Mouse (Mus musculus): ENCODE data around the gene Slc30a1.

DNA sequence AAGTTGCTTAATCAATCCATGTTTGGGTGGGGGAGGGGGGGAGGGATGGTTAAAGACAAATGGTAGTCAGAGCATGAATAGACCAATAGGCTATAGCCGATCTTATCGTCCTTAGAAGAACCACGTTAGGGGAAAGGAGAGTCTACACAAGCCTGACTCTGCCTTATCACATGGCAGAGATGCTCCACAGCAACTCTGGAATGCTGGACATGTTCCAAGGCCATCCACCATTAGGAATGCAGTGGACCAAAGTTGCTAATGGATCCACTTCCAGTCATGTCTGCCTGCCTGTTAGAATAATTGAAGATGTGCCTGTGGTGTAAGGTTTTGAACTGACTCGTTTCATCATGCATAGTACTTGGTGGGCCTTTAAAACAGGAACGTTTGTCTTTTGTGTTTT, 45.3 kb upstream of the Slc30a1 start:
- TF ChIP-seq POLR2A (IDR thresholded peaks at IDR 0.05; ENCODE audit: borderline replicate concordance, extremely low read depth, low read depth, low read length) (no peak), CTCF (IDR thresholded peaks at IDR 0.05; ENCODE audit: insufficient read depth, low read length) (no peak)
